Mouse (Mus musculus): ENCODE measurements around the gene Cat.

The Cat gene

GRCm38 (mm10) chr2:103439071-103439622 lies 45.8 kb downstream of the Cat start:
- in situ Hi-C loops (cut with MboI, MseI) = no loop called here

DNA sequence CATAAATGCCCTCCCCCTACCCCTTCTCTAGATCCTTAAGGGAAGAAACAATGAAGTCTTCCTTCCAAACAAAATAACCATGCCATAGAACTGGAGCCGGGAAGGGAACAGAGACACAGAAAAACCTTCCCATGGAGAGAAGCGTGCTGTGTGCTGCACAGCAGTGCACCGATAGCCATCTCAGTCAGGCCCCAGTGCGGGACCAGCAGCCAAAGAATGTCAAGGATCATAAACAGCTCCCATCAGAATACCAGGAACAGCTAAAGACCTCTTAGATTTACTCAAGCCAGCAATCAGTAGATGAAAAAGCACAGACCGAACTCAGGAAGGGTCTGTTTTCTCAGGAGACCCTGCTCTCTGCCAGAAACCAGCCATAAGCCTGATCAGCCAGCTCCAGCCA lies 48.4 kb downstream of the Cat start:
- in situ Hi-C loops (cut with MboI, MseI) = no loop called here

DNA sequence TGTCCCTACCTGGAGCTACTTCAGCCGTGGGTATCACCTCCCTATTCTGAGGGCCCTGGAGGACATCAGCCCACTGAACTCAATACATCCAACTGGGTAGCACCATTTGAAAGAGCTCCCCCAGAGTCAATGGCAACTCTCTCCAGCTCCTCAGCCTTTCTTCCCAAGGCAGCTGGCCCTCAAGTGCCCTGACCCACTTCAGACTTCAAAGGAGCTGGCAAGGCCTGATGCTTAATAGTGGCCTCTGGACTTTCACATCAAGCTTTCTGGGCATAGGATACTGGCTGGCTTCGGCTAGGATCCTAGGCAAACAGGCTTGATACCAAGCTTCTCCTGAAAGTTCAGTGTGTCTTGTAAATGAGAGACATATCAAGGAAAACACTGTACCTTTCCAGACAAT lies 49.9 kb downstream of the Cat start:
- in situ Hi-C loops (cut with MboI, MseI) = no loop called here

DNA sequence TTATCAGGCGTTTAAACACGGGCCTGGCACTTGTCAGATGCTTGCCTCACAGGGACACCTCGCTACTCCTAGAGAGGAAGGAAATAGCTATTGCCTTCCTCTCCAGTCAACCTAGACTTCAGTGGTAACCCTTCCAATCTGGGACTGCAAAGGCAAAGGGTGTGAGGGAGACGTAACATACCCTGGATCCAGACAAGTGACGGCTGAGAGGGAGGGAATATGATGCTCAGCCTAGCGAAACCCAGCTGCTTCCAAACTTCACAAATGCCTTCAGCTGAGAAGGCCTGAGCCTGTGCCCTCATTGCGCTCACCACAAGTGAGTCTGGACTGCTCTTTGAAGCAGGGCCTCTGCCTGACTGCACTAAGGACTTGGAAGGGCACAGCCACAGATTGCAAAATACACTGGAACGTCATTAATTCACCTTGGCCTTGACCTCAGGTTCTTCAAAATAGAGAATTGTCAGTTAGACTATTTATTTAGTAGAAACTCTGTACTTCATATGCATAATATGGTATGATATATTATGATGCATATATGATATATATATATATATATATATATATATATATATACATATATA lies 52.2 kb downstream of the Cat start:
- in situ Hi-C loops (cut with MboI, MseI) = no loop called here

GRCm38 (mm10) chr2:103430712-103431111 lies 54.2 kb downstream of the Cat start:
- in situ Hi-C loops (cut with MboI, MseI) = no loop called here

- in situ Hi-C loops (cut with MboI, MseI) = no loop called here
Observed at GRCm38 (mm10) chr2:103428356-103428755, 56.6 kb downstream of the Cat start.

DNA sequence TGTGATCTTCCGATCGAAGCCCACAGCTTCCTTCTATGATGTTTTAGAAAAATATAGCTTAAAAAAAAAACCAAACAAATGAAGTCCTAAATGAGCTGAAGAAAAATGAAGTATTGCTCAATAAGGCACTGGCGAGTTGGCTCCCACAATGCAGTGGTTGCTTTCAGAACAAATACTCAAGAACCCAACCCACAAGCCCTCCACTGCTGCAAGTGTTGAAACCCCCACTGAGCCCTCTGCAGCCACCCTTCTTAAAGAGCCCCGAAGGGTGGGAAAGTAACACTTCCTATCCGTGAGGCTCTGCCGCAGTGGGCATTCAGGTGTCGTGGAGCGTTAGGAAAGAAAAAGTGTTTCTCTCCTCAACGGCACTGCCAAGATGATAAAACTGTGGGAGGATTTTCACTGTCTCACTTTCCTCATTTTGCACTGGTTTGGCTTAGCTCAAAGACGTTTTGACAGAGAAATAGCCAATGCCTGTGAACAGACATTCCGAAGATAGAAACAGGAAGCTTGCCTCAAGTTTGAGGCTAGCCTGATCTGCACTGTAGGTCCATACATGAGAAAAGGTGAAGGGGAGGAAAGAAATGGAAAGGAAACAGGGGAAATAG lies 59.4 kb downstream of the Cat start:
- in situ Hi-C loops (cut with MboI, MseI) = no loop called here

DNA sequence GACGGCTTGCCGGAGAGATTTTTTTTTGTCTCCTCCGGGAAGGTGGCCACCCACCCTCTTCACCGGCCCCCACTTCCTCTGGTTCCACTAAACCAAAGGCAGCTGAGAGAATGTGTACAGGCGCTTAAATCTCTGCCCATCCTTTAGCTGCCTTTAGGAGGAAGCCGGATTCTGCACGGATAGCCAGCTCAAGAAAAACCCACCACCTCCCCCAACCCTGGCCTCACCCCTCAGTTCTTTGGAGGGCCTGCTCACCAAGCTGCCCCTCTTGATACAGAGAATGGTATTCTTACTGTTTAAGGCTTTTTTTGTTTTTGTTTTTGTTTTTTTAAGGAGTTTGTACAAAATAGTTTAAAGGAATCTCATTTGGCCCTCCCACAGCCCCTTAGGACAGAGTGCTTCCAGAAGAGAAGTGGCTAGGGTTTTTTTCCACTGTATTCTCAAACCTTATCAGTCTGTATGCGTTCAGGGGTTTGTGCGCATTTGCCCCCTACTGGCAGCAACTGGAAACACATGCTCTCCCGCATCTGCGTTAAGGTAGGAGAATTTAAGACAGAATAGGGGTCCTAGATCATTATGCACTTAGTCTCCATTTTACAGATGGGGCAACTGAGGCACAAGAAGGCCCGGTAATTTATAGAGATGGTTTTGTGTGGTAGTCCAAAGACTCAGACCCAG lies 60.5 kb downstream of the Cat start:
- in situ Hi-C loops (cut with MboI, MseI) = loop anchor here (5.0 kb wide), 1 partner anchor 337 kb away; no protein-coding TSS in a partner anchor

DNA sequence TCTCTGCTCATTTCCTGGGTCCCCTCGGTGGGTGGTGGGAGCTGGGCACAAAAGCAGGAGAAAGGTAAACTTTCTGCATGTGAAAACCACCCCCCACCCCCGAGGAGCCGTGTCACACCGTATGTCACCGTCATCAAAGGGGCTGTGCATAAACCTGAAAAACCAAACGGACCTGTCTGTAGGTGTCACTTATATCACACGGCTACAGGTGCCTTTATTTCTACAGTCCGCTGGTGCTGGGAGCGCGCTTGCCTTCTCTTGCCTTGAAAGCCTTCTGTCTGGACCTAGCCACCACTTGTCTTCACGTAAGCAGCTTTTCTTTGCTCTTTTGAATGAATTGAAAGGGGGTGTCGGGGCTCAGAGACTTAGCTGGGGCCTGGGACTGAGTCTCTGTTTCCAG lies 61.1 kb downstream of the Cat start:
- in situ Hi-C loops (cut with MboI, MseI) = loop anchor here (5.0 kb wide), 1 partner anchor 337 kb away; no protein-coding TSS in a partner anchor

DNA sequence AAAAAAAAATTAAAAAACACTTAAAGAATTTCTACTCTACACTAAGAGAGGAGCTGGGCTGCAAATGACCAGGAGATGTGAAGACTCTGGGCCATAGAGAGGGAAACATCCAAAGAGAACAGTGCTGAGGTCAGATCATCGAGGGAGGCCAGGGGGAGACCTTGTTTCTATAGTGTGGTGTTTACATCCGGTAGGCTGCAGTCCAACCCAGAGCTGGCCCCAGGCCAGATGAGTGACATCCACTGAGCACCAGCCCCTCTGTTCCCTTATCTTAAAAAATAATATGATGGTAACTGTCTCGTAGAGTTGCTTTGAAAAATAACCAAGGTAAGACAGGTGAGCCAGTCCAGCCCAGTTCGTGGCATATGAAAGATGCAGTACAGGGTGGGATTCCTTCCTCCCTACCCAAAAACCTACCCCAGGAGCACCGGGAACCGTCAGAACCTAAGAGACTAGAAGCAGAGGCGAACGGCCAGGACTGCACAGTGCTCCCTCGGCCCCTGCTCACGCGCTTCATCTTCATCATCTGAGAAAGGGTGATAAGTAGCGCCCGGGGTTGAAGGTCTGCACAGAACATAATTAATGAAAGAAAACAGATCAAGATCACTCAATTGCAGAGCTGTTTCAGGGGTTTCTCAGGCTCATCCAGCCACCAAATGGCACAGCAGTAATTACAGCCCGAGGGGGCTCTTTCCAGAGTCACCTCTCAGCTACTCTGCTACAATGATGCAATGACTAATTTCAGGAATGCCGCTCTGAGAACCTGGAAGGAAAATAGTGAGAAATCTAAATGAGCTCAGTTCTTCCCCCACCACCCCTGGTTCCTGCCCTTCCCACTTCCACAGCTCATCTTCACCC lies 64.1 kb downstream of the Cat start:
- in situ Hi-C loops (cut with MboI, MseI) = loop anchor here (5.0 kb wide), 1 partner anchor 334 kb away; no protein-coding TSS in a partner anchor

- in situ Hi-C loops (cut with MboI, MseI) = no loop called here
Observed at GRCm38 (mm10) chr2:103415774-103416173, 69.2 kb downstream of the Cat start.

DNA sequence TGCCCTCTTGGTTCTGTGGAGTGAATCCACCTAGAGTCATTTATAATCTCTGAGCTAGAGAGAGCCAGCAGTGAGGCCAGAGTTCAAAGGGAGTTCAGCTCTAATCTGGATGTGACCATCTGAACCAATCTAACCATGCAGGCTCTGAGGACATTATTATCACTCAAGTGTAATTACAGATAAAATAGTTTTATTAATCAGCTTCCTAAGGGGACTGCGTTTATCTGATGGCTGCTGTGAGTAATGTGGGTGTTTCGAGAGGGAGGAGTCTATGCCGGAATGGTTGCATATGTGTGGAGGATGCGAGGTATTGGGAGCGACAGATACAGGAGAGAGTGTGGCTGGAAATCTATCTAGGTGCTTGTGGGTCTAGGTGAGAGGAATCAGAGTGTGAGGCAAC lies 71.6 kb downstream of the Cat start:
- in situ Hi-C loops (cut with MboI, MseI) = no loop called here

GRCm38 (mm10) chr2:103411816-103412215 lies 73.1 kb downstream of the Cat start:
- in situ Hi-C loops (cut with MboI, MseI) = no loop called here

- in situ Hi-C loops (cut with MboI, MseI) = no loop called here
Observed at GRCm38 (mm10) chr2:103411348-103411747, 73.6 kb downstream of the Cat start, which contains the start of gene Elf5. Elf5 (plus strand) TSS chr2:103411688.

DNA sequence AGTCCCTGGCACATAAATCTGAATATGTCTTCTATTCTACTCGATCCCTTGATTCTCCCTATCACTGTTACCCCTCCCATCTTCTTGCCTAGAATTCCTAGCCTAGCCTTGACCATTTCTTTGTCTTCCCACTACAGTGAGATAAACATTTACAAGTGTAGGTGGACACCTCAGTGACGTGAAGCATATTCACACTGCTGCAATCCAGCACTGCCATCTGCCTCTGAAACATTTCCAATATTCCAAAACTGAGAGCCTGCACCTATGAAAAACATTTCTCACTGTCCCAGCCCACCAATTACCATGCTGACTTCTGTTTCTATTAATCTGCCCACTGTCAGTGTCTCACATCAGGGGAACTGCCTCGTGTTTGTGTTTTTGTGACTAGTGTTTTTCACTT lies 78.7 kb downstream of the Cat start:
- in situ Hi-C loops (cut with MboI, MseI) = no loop called here

Measured in regulatory T cell (primary cell).